Mouse (Mus musculus): Measurements from ENCODE around the gene Cd151. TPM values are rescaled to one million over a fixed set of nuclear protein-coding genes. Genes with fewer than 3 reads are reported as not detected.
A peak's percentile ranks its signal among the peaks of the same experiment; 100 is the strongest.

Cd151 gene
- total and polyA plus RNA-seq, 2 experiments: 51.9 to 103 TPM

DNA sequence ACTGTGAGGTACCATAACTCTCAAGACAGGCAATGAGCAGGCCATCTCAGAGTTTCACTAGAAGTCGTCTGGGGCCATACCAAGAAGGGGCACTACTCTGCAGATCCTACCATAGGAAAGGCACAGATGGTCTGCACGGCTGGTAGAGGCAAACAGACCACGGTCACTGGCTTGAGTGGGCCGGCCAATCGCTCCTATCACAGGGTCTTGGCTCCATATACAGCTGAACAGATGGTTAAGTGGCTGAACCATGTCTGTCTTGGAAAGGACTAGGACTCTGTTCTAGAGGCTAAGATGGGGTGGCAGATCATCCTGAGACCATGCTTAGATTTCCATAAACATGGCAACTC is 35.3 kb downstream of the Cd151 start:
- 96% methylated on average over 5 of the region's 5 CpGs for WGBS
- TF ChIP-seq CTCF (IDR thresholded peaks at IDR 0.05; ENCODE audit: low read depth, low read length) (no peak), POLR2A (IDR thresholded peaks at IDR 0.05; ENCODE audit: extremely low read depth, insufficient read depth, low read length) (no peak)
- H3K27ac ChIP-seq (replicated peaks; ENCODE audit: insufficient read depth, low read depth, low read length): no peak overlapping the region
- no peak overlapping the region for H3K4me3 ChIP-seq (ENCODE audit: insufficient read depth, low read depth, low read length)
- no peaks in the 10 kb centered on the region for H3K79me2 ChIP-seq (ENCODE audit: control insufficient read depth, insufficient read depth, low read length)
- no peaks in the 10 kb centered on the region for H3K4me1 ChIP-seq (ENCODE audit: control insufficient read depth, insufficient read depth, low read length)
- H3K36me3 ChIP-seq (ENCODE audit: control insufficient read depth, insufficient read depth, low read length): peaks cover 2% of the 10 kb centered on the region; the same call in 1 of the 2 replicates
- H3K9ac ChIP-seq (ENCODE audit: low read depth, low read length): no peak overlapping the region
- H3K27me3 ChIP-seq (ENCODE audit: control insufficient read depth, insufficient read depth, low read length): no peaks in the 10 kb centered on the region
- DNase-seq (ENCODE audit: extremely low read depth, low read depth, low spot score): no peak

DNA sequence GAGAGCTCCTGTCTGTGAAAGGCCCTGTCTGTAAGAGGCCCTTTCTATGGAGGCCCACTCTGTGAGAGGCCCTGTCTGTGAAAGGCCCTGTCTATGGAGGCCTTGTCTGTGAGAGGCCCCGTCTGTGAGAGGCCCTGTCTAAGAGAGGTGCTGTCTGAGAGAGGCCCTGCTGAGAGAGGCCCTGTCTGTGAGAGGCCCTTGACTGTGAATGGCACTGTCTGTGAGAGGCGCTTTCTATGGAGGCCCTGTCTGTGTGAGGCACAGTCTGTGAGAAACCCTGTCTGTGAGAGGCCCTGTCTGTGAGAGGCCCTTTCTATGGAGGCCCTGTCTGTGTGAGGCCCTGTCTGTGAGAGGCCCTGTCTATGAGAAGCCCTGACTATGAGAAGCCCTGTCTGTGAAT is 39.1 kb downstream of the Cd151 start:
- no peak overlapping the region for H3K4me3 ChIP-seq (ENCODE audit: insufficient read depth, low read depth, low read length)
- no peaks in the 10 kb centered on the region for H3K4me1 ChIP-seq (ENCODE audit: control insufficient read depth, insufficient read depth, low read length)
- no peak overlapping the region for H3K27ac ChIP-seq (replicated peaks; ENCODE audit: insufficient read depth, low read depth, low read length)
- no peak overlapping the region for H3K9ac ChIP-seq (ENCODE audit: low read depth, low read length)
- DNase-seq (ENCODE audit: extremely low read depth, low read depth, low spot score): no peak
- no peak for TF ChIP-seq CTCF (IDR thresholded peaks at IDR 0.05; ENCODE audit: low read depth, low read length)
- TF ChIP-seq POLR2A (IDR thresholded peaks at IDR 0.05; ENCODE audit: extremely low read depth, insufficient read depth, low read length): no peak
- no peaks in the 10 kb centered on the region for H3K79me2 ChIP-seq (ENCODE audit: control insufficient read depth, insufficient read depth, low read length)
- WGBS: 95% methylated on average over 2 of the region's 2 CpGs
- no peaks in the 10 kb centered on the region for H3K27me3 ChIP-seq (ENCODE audit: control insufficient read depth, insufficient read depth, low read length)
- H3K36me3 ChIP-seq (ENCODE audit: control insufficient read depth, insufficient read depth, low read length): no peaks in the 10 kb centered on the region

DNA sequence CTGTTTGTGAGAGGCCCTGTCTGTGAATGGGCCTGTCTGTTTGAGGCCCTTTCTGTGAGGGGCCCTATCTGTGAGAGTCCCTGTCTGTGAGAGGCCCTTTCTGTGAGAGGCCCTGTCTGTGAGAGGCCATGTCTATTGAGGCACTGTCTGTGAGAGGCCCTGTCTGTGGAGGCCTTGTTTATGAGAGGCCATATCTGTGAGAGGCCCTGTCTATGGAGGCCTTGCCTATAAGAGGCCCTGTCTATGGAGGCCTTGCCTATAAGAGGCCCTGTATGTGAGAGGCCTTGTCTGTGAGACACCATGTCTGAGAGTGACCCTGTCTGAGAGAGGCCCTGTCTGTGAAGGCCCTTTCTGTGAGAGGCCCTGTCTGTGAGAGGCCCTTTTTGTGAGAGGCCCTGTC is 41.0 kb downstream of the Cd151 start:
- no peak overlapping the region for H3K9ac ChIP-seq (ENCODE audit: low read depth, low read length)
- H3K27me3 ChIP-seq (ENCODE audit: control insufficient read depth, insufficient read depth, low read length): no peaks in the 10 kb centered on the region
- no peak overlapping the region for H3K27ac ChIP-seq (replicated peaks; ENCODE audit: insufficient read depth, low read depth, low read length)
- DNase-seq (ENCODE audit: extremely low read depth, low read depth, low spot score): no peak
- no peaks in the 10 kb centered on the region for H3K79me2 ChIP-seq (ENCODE audit: control insufficient read depth, insufficient read depth, low read length)
- no peaks in the 10 kb centered on the region for H3K36me3 ChIP-seq (ENCODE audit: control insufficient read depth, insufficient read depth, low read length)
- no peak overlapping the region for H3K4me3 ChIP-seq (ENCODE audit: insufficient read depth, low read depth, low read length)
- H3K4me1 ChIP-seq (ENCODE audit: control insufficient read depth, insufficient read depth, low read length): no peaks in the 10 kb centered on the region
- TF ChIP-seq CTCF (IDR thresholded peaks at IDR 0.05; ENCODE audit: low read depth, low read length): no peak
- no peak for TF ChIP-seq POLR2A (IDR thresholded peaks at IDR 0.05; ENCODE audit: extremely low read depth, insufficient read depth, low read length)

DNA sequence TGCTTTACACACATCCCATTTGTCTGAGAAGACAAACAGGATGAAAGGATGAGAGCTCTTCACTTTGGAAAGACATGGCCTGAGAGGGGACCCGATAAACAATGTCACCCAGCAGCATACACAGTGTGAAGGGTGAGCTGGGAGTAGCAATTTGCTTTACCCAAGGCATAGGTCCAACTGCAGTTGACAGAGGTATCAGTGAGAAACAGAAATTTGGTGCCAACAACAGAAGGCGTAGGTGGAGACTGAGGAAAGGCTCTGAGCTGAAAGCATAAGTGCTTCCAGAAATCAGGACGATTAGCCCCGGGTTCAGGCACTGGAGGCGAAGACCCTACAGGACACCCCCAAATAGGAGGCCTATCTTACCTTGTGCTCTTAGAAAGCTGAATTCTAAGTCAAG is 43.0 kb downstream of the Cd151 start:
- Histone ChIP-seq H3K27me3 (ENCODE audit: control insufficient read depth, insufficient read depth, low read length) (no peaks in the 10 kb centered on the region), H3K4me1 (ENCODE audit: control insufficient read depth, insufficient read depth, low read length) (no peaks in the 10 kb centered on the region), H3K79me2 (ENCODE audit: control insufficient read depth, insufficient read depth, low read length) (no peaks in the 10 kb centered on the region), H3K36me3 (ENCODE audit: control insufficient read depth, insufficient read depth, low read length) (no peaks in the 10 kb centered on the region), H3K27ac (replicated peaks; ENCODE audit: insufficient read depth, low read depth, low read length) (no peak overlapping the region), H3K4me3 (ENCODE audit: insufficient read depth, low read depth, low read length) (no peak overlapping the region), H3K9ac (ENCODE audit: low read depth, low read length) (no peak overlapping the region)
- TF ChIP-seq POLR2A (IDR thresholded peaks at IDR 0.05; ENCODE audit: extremely low read depth, insufficient read depth, low read length) (no peak), CTCF (IDR thresholded peaks at IDR 0.05; ENCODE audit: low read depth, low read length) (no peak)
- 86% methylated on average over 5 of the region's 5 CpGs for WGBS
- no peak for DNase-seq (ENCODE audit: extremely low read depth, low read depth, low spot score)

DNA sequence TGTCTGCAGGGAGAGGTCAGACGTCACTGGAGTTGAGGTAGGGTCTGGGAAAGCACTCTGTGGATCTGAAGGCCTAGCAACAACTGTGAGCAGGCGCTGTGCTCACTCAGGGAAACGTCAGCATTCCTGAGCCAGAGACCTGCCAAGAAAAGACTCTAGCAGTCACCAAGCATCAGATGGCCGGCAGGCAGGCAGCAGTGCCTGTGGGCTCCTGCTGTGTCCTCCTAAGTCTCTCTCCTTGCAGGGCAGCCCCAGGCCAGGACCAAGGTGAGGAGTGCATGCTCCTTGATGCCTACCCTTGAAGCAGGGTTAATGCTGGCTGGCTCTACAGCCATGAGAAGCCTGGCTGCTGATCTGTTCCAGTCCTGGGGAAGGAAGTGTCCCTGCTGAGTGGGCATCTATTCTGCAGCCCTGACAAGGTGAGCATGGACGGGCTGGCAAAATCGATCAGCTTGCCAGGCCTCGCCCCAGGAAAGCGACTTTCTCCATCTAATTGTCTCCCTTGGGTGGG is 43.5 kb downstream of the Cd151 start:
- H3K9ac ChIP-seq (ENCODE audit: low read depth, low read length): no peak overlapping the region
- no peaks in the 10 kb centered on the region for H3K4me1 ChIP-seq (ENCODE audit: control insufficient read depth, insufficient read depth, low read length)

DNA sequence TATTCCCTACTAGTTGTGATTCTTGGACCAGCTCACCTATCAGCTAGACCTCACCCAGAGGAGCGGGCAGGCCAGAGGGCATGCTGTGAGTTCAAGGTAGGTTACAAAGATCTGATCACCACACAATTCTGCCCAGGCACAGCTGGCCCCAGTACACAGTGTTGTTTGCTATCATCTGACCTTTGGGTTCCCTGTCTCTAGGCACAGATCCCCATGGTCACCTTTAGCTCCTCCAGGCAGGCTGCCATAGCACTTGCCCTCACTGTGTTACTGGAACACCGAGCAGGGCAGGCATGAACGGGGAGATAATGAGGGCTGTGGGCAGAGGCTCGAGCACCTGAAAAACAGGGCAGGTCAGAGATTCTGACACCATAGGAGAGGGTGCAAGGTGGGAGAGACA is 50.4 kb downstream of the Cd151 start:
- 41% methylated on average over 4 of the region's 4 CpGs for WGBS
- no peaks in the 10 kb centered on the region for H3K79me2 ChIP-seq (ENCODE audit: control insufficient read depth, insufficient read depth, low read length)
- H3K36me3 ChIP-seq (ENCODE audit: control insufficient read depth, insufficient read depth, low read length): no peaks in the 10 kb centered on the region
- TF ChIP-seq CTCF (IDR thresholded peaks at IDR 0.05; ENCODE audit: low read depth, low read length): no peak
- no peak for TF ChIP-seq POLR2A (IDR thresholded peaks at IDR 0.05; ENCODE audit: extremely low read depth, insufficient read depth, low read length)
- peak; percentile 99 for DNase-seq (ENCODE audit: extremely low read depth, low read depth, low spot score)
- H3K4me1 ChIP-seq (ENCODE audit: control insufficient read depth, insufficient read depth, low read length): peaks cover 19% of the 10 kb centered on the region
- 0 out of 2 replicates have a peak overlapping the region, but pooled peaks have one; percentile 15 for H3K9ac ChIP-seq (ENCODE audit: low read depth, low read length)
- peak overlapping the region; percentile 85 for H3K27ac ChIP-seq (replicated peaks; ENCODE audit: insufficient read depth, low read depth, low read length)
- H3K4me3 ChIP-seq (ENCODE audit: insufficient read depth, low read depth, low read length): no peak overlapping the region
- H3K27me3 ChIP-seq (ENCODE audit: control insufficient read depth, insufficient read depth, low read length): no peaks in the 10 kb centered on the region

More for the DNA sequence above, 43.5 kb downstream of the Cd151 start:
- Histone ChIP-seq H3K79me2 (ENCODE audit: control insufficient read depth, insufficient read depth, low read length) (no peaks in the 10 kb centered on the region), H3K27ac (replicated peaks; ENCODE audit: insufficient read depth, low read depth, low read length) (no peak overlapping the region), H3K27me3 (ENCODE audit: control insufficient read depth, insufficient read depth, low read length) (no peaks in the 10 kb centered on the region), H3K4me3 (ENCODE audit: insufficient read depth, low read depth, low read length) (no peak overlapping the region), H3K36me3 (ENCODE audit: control insufficient read depth, insufficient read depth, low read length) (no peaks in the 10 kb centered on the region)
- 88% methylated on average over 8 of the region's 8 CpGs for WGBS
- no peak for TF ChIP-seq CTCF (IDR thresholded peaks at IDR 0.05; ENCODE audit: low read depth, low read length)
- TF ChIP-seq POLR2A (IDR thresholded peaks at IDR 0.05; ENCODE audit: extremely low read depth, insufficient read depth, low read length): no peak
- no peak for DNase-seq (ENCODE audit: extremely low read depth, low read depth, low spot score)
